Mouse (Mus musculus) limb, embryonic 14.5 days (tissue): Measurements from ENCODE around the gene Emsy. TPM values are rescaled to one million over a fixed set of nuclear protein-coding genes. Genes with fewer than 3 reads are reported as not detected.

Experiments used
- ATAC-seq: fragments of 200-750 bp; cut with Nextera tagmentation; 2 replicates; pipeline ENCODE4 v1.8.0; 2017; ENCODE audit warnings: low read depth, moderate number of reproducible peaks, moderate TSS enrichment; ENCODE audit not compliant: low FRiP score
- DNase-seq: peaks from one replicate; pipeline ENCODE4 v3.0.0-alpha.2; 2015; ENCODE audit warnings: low spot score
- H3K27ac ChIP-seq: fragments of 300-500 bp; sonication (generic); replicated peaks from 2 replicates; pipeline ENCODE4 v1.5.1; 2014; ENCODE audit warnings: low read depth, mild to moderate bottlenecking, low read length, moderate library complexity, mixed read lengths
- H3K27me3 ChIP-seq: fragments of 300-500 bp; sonication (generic); 2 replicates; pipeline ENCODE4 v1.6.1; 2014; ENCODE audit warnings: low read length, mixed read lengths; ENCODE audit not compliant: control insufficient read depth, insufficient read depth
- H3K36me3 ChIP-seq: fragments of 300-500 bp; sonication (generic); 2 replicates; pipeline ENCODE4 v1.6.1; 2014; ENCODE audit warnings: mild to moderate bottlenecking, low read length, moderate library complexity, mixed read lengths; ENCODE audit not compliant: control insufficient read depth, insufficient read depth
- H3K4me1 ChIP-seq: fragments of 300-500 bp; sonication (generic); 2 replicates; pipeline ENCODE4 v1.6.1; 2014; ENCODE audit warnings: antibody characterized with exemption, low read length, mixed read lengths; ENCODE audit not compliant: control insufficient read depth, insufficient read depth
- H3K4me2 ChIP-seq: fragments of 300-500 bp; sonication (generic); replicated peaks from 2 replicates; pipeline ENCODE4 v1.6.1; 2014; ENCODE audit warnings: low read depth, mild to moderate bottlenecking, low read length, moderate library complexity; ENCODE audit not compliant: severe bottlenecking
- H3K4me3 ChIP-seq: fragments of 300-500 bp; sonication (generic); replicated peaks from 2 replicates; pipeline ENCODE4 v1.5.1; 2014; ENCODE audit warnings: low read length
- H3K9ac ChIP-seq: fragments of 300-500 bp; sonication (generic); 2 replicates; pipeline ENCODE4 v1.6.1; 2014; ENCODE audit warnings: mild to moderate bottlenecking, low read depth, low read length, moderate library complexity; ENCODE audit not compliant: severe bottlenecking
- H3K9me3 ChIP-seq: fragments of 300-500 bp; sonication (generic); 2 replicates; pipeline ENCODE4 v1.6.1; 2016; ENCODE audit warnings: low read length; ENCODE audit not compliant: control insufficient read depth
- POLR2A ChIP-seq: fragments of 200-500 bp; IDR thresholded peaks from 2 replicates; pipeline ENCODE4 v1.8.0; 2012; ENCODE audit warnings: inconsistent platforms, mild to moderate bottlenecking, moderate library complexity, borderline replicate concordance; ENCODE audit not compliant: insufficient read depth, insufficient read length; ENCODE audit errors: extremely low read depth
- WGBS: fragments of 180-500 bp; shearing (Covaris S2); extraction: QIAGEN DNeasy Blood & Tissue Kit; methylation state at CpG from one replicate; pipeline ENCODE4 v1.1.7; 2014; 5-methylcytosine and 5-hydroxymethylcytosine counted together
- polyA plus RNA-seq, 2 experiments: library from polyadenylated mRNA; depleted of rRNA in 1 of 2; stranded (reverse) in 1 of 2; unstranded in 1 of 2; fragments of >200 nt; fragmentation: Nextera tagmentation in 1 of 2; extraction: Ambion mirVana in 1 of 2; gene quantifications; 2 replicates each; pipeline versions ENCODE4 v1.2.1 to v1.2.3; 2012 to 2014

Gene Emsy
- polyA plus RNA-seq, 2 experiments = 32.0 to 46.4 TPM

GRCm38 (mm10) chr7:98551041-98551440 is 105.5 kb downstream of the Emsy start:
- no peak overlapping the region for H3K9ac ChIP-seq
- no peak overlapping the region for H3K4me3 ChIP-seq
- DNase-seq (no peak), ATAC-seq (no peak)
- TF ChIP-seq POLR2A = no peak
- no peaks in the 10 kb centered on the region for H3K36me3 ChIP-seq
- H3K27ac ChIP-seq = no peak overlapping the region
- no peaks in the 10 kb centered on the region for H3K9me3 ChIP-seq
- H3K4me1 ChIP-seq = no peaks in the 10 kb centered on the region
- WGBS = 62% methylated on average over 3 of the region's 3 CpGs
- H3K4me2 ChIP-seq = no peak overlapping the region
- H3K27me3 ChIP-seq = no peaks in the 10 kb centered on the region

GRCm38 (mm10) chr7:98550596-98550995 is 106.0 kb downstream of the Emsy start:
- 29% methylated on average over 2 of the region's 2 CpGs for WGBS

GRCm38 (mm10) chr7:98548839-98549238 is 107.7 kb downstream of the Emsy start:
- H3K4me2 ChIP-seq = no peak overlapping the region
- no peak for DNase-seq
- H3K27ac ChIP-seq = no peak overlapping the region
- no peak for ATAC-seq
- no peak overlapping the region for H3K9ac ChIP-seq
- H3K4me3 ChIP-seq = no peak overlapping the region
- WGBS = 37% methylated on average over 3 of the region's 3 CpGs
- no peak for TF ChIP-seq POLR2A
- no peaks in the 10 kb centered on the region for H3K4me1 ChIP-seq
- no peaks in the 10 kb centered on the region for H3K36me3 ChIP-seq
- no peaks in the 10 kb centered on the region for H3K9me3 ChIP-seq
- no peaks in the 10 kb centered on the region for H3K27me3 ChIP-seq

More at GRCm38 (mm10) chr7:98550596-98550995, 106.0 kb downstream of the Emsy start:
- H3K36me3 ChIP-seq = no peaks in the 10 kb centered on the region
- no peaks in the 10 kb centered on the region for H3K9me3 ChIP-seq
- H3K4me1 ChIP-seq = no peaks in the 10 kb centered on the region
- no peak overlapping the region for H3K9ac ChIP-seq
- no peak overlapping the region for H3K27ac ChIP-seq
- no peak overlapping the region for H3K4me3 ChIP-seq
- TF ChIP-seq POLR2A = no peak
- no peaks in the 10 kb centered on the region for H3K27me3 ChIP-seq
- H3K4me2 ChIP-seq = no peak overlapping the region
- ATAC-seq (no peak), DNase-seq (no peak)

- Histone ChIP-seq H3K9me3 (no peaks in the 10 kb centered on the region), H3K27me3 (no peaks in the 10 kb centered on the region), H3K36me3 (no peaks in the 10 kb centered on the region), H3K4me3 (no peak overlapping the region), H3K9ac (no peak overlapping the region), H3K27ac (no peak overlapping the region), H3K4me1 (peaks cover 7% of the 10 kb centered on the region), H3K4me2 (no peak overlapping the region)
- no peak for TF ChIP-seq POLR2A
- 50% methylated on average over 3 of the region's 3 CpGs for WGBS
- DNase-seq (no peak), ATAC-seq (no peak)
Measured at GRCm38 (mm10) chr7:98544556-98544955, 112.0 kb downstream of the Emsy start.

- H3K9me3 ChIP-seq = no peaks in the 10 kb centered on the region
- WGBS = 38% methylated on average over 11 of the region's 11 CpGs
- no peaks in the 10 kb centered on the region for H3K27me3 ChIP-seq
- peaks cover 7% of the 10 kb centered on the region for H3K4me1 ChIP-seq
- no peak overlapping the region for H3K4me2 ChIP-seq
- no peak for DNase-seq
- H3K36me3 ChIP-seq = no peaks in the 10 kb centered on the region
- H3K4me3 ChIP-seq = no peak overlapping the region
- H3K9ac ChIP-seq = no peak overlapping the region
- no peak overlapping the region for H3K27ac ChIP-seq
- no peak for ATAC-seq
- no peak for TF ChIP-seq POLR2A
Measured at GRCm38 (mm10) chr7:98543853-98544370, 112.7 kb downstream of the Emsy start.

- DNase-seq = no peak
- WGBS = 42% methylated on average over 6 of the region's 6 CpGs
Measured at GRCm38 (mm10) chr7:98542731-98543142, 113.8 kb downstream of the Emsy start.

More at GRCm38 (mm10) chr7:98542731-98543142, 113.8 kb downstream of the Emsy start:
- TF ChIP-seq POLR2A = no peak
- Histone ChIP-seq H3K4me3 (no peak overlapping the region), H3K9ac (no peak overlapping the region), H3K27ac (no peak overlapping the region), H3K4me2 (no peak overlapping the region), H3K4me1 (peaks cover 13% of the 10 kb centered on the region), H3K9me3 (no peaks in the 10 kb centered on the region), H3K36me3 (no peaks in the 10 kb centered on the region), H3K27me3 (no peaks in the 10 kb centered on the region)
- ATAC-seq = no peak
